Mouse (Mus musculus) Muller cell, postnatal 12 days (primary cell): Measurements from ENCODE around the gene Gm11985.

Source experiments
- DNase-seq: peaks from one replicate; pipeline ENCODE4 v3.0.0-alpha.2; 2015; ENCODE audit errors: inconsistent ontology term

Gm11985 gene

GRCm38 (mm10) chr11:7156427-7156826 lies 31.9 kb downstream of the Gm11985 start:
- DNase-seq: no peak

GRCm38 (mm10) chr11:7153081-7153480 lies 35.3 kb downstream of the Gm11985 start:
- no peak for DNase-seq

GRCm38 (mm10) chr11:7152371-7152770 lies 36.0 kb downstream of the Gm11985 start:
- DNase-seq: no peak

- DNase-seq: no peak
Observed at GRCm38 (mm10) chr11:7150511-7150910, 37.9 kb downstream of the Gm11985 start.

- DNase-seq: no peak
Observed at GRCm38 (mm10) chr11:7149471-7149870, 38.9 kb downstream of the Gm11985 start.

- no peak for DNase-seq
Observed at GRCm38 (mm10) chr11:7147945-7148344, 40.4 kb downstream of the Gm11985 start.

GRCm38 (mm10) chr11:7147536-7147935 lies 40.8 kb downstream of the Gm11985 start:
- DNase-seq: no peak

- peak; percentile 49 for DNase-seq
Observed at GRCm38 (mm10) chr11:7145221-7145620, 43.1 kb downstream of the Gm11985 start.

- DNase-seq: no peak
Observed at GRCm38 (mm10) chr11:7144369-7144768, 44.0 kb downstream of the Gm11985 start.

- DNase-seq: peak; percentile 29
Observed at GRCm38 (mm10) chr11:7142725-7143124, 45.6 kb downstream of the Gm11985 start.

- peak; percentile 54 for DNase-seq
Observed at GRCm38 (mm10) chr11:7140449-7140848, 47.9 kb downstream of the Gm11985 start.

- DNase-seq: no peak
Observed at GRCm38 (mm10) chr11:7138370-7138769, 50.0 kb downstream of the Gm11985 start.

GRCm38 (mm10) chr11:7136246-7136855 lies 52.0 kb downstream of the Gm11985 start:
- no peak for DNase-seq

- DNase-seq: no peak
Observed at GRCm38 (mm10) chr11:7135763-7136162, 52.6 kb downstream of the Gm11985 start.

- DNase-seq: no peak
Observed at GRCm38 (mm10) chr11:7135301-7135700, 53.1 kb downstream of the Gm11985 start.

- DNase-seq: peak; percentile 55
Observed at GRCm38 (mm10) chr11:7134319-7134718, 54.0 kb downstream of the Gm11985 start.

GRCm38 (mm10) chr11:7133736-7134135 lies 54.6 kb downstream of the Gm11985 start:
- no peak for DNase-seq
